Mouse (Mus musculus) mouse trophoblast stem cell (cell line): ENCODE results near the gene Usp33.
"Not testable (repeated sequence)": the region's sequence is repeated elsewhere in the genome, so short reads cannot be mapped to it uniquely, and the experiment has no call there.

ENCODE experiments used
- in situ Hi-C, 2 experiments: fragments of 300-500 bp; cut with MseI, MboI; formaldehyde crosslinking; loops; 2 replicates in 1 of 2; 3 replicates in 1 of 2; pipeline ENCODE4 v1.15.1; 2025

The Usp33 gene

DNA sequence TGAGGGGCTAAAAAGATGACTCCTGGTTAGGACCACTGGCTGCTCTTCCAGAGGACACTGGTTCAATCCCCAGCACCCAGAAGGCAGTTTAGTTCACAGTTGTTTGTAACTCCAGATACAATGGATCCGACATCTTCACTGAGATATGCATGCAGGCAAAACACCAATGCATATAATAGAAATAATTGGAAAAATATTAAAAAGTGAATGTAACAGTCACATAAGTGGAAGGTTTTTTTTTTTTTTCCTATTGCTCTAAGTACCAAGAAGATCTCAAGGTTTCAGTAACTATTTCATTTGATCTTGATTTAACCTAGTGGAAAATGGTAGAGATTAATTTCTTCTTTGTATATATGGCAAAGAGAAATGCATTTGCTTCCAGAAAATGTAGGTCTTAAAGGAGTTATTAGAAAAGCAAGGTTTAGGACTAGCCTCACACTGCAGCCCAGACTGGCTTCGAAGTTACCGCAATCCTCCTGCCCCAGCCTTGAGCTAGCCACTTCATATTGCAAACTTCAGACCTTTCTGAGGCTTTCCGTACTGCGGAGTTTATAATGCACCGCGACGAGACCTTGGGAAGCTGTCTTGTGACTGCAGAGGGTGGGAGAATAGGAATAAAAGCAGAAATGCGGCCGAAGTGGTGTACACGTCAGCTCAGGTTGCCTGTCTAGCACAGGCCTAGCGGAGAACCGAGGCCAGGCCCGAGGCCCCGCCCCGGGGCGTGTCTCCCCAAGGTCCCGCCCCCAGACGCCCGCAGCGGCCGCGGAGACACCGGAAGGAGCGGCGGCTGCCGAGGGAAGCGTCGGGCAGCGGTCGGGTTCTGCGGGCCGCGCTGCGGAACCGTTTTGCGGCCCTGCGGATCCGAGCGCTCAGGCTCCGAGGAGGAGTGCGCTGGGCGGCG, at the start of gene Usp33:
TSS of gene Usp33 (plus strand) at position 747 of the 901 bp plus-strand sequence.
- in situ Hi-C loops, result no loop called here

DNA sequence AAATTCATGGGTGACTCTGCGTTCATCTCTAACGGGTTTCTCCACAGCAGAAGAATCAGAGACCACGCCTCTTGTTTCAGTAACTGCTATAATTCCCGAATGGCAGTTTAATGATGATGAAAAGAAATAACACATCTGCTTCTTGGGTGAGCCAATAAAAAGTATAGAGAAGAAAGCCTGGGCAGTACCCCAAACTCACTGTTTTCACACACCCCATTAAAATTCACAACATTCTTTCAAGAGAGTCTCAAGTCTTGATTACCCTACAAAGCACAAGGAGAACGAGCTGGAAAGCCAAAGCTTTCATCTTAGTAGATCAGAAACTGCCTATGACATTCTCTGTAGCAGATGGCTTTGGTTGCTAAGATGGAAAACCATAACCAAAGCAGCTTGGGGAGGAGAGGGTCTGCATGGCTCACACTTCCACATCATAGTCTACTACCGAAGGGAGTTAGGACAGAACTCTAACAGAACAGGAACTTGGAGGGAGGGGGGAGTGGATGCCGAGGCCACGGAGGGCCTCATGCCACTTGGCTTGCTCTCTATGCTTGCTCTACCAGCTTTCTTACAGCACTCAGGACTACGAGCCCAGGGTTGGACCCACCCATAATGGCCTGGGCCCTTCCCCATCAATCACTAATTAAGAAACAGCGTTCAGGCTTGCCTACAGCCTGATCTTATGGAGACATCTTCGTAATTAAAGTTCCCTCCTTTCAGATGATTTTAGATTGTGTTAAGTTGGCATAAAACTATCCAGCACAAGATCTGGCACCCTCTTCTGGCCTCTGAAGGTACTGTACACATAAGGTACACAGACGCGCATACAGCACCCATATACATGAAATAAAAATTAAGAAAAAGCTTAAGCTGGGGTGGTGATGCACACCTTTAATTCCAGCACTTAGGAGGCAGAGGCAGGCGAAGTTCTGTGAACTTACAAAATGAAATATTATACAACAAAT, 45.6 kb upstream of the Usp33 start:
- in situ Hi-C loops, result no loop called here

DNA sequence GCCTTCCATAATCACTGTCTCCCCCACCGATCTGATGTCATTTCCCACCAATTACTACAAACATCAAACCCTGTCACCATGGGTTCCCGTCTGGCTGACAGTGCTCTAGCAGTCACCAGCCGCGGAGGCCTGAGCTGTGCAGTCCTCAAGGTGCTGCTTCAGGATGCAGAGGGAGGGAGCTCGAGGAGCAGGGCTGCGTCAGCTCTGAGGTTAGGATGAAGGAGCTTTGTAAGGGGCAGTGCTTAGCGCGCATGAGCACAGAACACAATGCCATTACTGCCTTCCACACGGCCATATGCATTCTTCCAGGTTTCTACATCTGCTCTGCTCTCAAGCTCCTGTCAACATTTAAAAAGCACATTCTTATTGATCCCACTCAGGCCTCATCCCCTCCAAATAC, 43.3 kb upstream of the Usp33 start:
- in situ Hi-C loops, result no loop called here

DNA sequence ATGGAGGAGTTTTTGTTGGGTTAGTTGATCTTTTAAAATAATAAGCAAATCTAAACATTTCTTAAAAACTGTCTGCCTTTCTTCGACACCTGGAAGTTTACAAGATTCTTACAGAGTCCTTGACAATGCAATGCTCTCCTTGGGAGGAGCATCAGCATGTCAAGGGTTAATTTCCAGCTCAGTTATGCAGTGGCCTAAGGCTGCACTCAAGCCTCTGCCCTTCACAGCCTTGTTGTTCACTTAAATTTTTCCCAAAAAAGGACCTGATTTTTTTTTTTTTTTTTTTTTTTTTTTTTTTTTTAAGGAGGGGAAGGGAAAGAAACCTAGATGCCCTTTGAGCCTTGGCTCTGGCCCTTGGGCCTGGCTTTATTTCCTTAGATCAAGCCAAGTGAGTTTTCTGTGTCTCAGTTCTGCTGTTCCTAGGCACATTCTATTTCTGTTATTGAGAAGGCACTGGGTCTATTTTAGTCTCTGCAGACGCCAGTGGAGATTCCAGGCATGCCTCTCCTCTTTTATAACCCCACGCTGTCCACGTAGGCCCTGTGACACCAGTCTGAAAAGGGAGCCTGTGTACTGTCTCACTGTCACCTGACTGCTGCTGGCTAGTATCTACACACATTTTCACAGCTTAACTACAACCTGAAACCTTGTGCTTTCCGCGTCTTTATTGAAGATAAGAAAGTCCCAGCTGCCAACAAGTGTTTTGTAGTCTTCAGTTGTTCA, 42.0 kb upstream of the Usp33 start:
- in situ Hi-C loops, result no loop called here

DNA sequence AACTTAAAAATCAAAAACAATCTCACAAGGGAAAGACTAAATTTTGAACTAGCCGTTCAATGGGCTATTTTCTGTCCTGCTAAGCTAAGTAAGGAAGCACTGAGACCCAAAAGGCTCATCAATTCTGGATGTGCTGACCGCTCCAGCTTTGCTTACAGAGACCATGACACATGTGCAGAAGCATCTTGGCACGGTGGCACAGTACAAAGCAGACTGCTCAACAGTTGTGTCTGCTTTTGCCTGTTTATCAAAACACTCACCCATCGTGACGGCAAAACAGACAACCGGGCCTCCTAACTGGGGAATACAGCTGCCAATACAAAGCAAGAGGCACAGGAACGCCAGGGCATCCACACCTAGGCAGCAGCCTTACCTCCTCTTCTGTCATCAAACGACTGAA, 41.2 kb upstream of the Usp33 start:
- in situ Hi-C loops, result no loop called here

DNA sequence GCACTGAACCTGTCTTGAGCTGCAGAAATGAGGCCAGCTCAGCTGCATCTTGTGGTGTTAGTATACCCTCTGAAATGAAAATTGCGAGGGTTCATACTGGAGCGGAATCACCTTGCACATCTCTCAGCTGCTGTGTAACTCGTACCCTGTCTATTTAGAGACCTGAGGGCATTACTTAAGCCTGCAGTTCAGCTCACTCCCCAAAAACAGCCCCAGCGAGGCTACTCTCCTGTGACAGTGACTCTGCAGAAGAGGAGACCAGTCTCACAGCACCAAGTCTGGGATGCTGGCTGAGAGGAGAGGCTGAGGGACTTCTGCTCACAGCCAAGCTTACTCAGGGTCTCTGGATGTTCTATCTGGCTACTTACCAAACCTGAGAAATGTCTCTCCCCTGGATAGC, 40.3 kb upstream of the Usp33 start:
- in situ Hi-C loops, result no loop called here

DNA sequence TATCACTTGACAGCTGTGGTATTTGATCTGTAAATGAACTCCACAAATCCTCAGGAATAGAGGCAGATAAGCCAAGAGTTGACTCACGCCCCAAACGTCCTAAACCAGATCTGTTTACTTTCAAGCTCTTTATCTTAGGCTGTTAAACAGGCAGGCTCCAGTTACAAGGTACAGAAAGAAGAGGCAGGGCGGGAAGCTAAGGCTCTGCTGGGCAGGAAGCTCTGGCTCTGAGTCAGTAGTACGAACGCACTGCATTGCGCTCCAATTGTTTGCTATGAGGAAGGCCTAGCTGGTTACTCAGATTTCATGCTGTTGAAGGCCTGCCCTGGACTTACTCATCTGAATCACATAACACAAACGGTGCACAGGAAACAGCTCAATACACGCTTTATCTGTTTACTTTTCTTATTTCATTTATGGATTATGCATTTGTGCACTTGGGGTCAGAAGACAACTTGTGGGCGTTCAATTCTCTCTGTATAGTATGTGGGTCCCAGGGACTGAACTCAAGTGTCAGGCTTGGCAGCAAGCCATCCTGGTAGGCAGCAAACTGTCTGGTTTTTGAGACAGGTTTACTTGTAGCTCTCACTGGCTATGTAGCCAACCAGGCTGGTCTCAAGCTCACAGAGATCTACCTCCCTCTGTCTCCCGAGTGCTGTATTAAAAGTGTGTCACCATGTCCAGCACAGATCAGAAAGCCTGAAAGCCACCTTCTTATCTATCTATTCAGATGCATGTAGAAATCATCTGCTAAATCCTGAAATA, 37.6 kb upstream of the Usp33 start:
- in situ Hi-C loops, result no loop called here

DNA sequence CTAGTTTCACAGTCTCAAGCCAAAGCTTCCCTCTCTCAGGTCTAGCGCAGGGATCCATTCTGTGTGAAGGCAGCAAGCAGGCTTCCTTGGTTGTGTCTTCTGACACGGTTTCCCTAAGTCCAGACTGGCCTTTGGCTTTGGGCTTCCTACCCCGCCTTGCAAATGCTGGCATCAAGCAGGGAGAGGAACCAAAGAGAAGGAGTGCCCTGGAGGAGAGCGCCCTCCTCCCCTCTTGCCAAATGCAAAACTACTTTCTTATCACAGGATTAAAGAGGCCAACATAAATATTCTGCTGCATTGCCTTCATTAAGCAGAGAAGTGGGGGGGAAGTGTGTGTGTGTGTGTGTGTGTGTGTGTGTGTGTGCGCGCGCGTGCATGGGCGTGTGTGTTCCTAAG, 37.0 kb upstream of the Usp33 start:
- in situ Hi-C loops, result no loop called here

DNA sequence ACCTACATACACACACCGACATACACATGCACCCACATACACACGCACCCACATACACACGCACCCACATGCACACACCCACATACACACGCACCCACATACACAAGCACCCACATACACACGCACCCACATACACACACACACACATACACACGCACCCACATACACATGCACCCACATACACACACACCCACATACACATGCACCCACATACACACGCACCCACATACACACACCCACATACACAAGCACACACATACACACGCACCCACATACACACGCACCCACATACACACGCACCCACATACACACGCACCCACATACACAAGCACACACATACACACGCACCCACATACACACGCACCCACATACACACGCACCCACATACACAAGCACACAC, 31.6 kb upstream of the Usp33 start:
- in situ Hi-C loops, result not testable (repeated sequence)

DNA sequence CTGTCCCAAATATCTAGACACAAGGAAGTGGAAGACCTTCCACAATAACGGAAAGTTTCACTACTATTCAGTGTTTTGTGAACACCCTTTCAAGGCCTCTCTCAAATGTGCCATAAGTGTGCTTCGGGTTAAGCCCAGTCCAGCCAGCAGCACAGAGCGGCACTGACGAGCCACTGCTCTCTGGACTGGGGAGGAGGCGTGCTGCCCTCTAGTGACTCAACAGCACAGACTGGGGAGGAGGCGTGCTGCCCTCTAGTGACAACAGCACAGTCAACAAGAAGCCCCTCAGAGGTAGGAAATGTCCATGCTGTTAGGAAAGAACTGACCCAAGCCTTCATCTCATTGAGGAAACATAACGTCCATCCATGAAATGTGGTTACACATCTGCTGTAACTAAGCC, 30.7 kb upstream of the Usp33 start:
- in situ Hi-C loops, result no loop called here

DNA sequence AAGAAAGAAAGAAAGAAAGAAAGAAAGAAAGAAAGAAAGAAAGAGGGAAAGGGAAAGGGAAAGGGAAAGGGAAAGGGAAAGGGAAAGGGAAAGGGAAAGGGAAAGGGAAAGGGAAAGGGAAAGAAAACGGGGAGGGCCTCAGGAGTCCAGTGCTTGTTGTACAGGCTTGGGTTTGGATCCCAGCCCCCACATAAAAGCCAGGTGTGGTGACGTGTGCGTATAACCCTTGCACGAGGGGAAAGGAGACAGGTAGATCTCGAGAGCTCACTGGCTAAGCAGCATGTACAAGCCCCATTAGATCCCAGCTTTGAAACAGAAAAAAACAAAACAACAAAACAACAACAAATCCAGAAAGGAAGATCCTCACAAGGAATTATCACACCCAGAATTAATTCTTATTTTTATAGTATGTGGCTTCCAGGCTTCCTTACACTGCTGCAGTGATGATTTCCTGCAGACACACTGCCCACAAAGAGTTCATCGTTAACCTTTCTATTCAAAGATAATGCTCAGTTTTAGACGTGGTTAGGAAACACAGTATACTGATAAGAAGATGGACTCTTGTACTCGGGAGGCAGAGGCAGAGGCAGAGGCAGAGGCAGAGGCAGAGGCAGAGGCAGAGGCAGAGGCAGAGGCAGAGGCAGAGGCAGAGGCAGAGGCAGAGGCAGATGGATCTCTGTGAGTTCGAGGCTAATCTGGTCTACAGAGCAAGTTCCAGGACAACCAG, 29.7 kb upstream of the Usp33 start:
- in situ Hi-C loops, result not testable (repeated sequence)

DNA sequence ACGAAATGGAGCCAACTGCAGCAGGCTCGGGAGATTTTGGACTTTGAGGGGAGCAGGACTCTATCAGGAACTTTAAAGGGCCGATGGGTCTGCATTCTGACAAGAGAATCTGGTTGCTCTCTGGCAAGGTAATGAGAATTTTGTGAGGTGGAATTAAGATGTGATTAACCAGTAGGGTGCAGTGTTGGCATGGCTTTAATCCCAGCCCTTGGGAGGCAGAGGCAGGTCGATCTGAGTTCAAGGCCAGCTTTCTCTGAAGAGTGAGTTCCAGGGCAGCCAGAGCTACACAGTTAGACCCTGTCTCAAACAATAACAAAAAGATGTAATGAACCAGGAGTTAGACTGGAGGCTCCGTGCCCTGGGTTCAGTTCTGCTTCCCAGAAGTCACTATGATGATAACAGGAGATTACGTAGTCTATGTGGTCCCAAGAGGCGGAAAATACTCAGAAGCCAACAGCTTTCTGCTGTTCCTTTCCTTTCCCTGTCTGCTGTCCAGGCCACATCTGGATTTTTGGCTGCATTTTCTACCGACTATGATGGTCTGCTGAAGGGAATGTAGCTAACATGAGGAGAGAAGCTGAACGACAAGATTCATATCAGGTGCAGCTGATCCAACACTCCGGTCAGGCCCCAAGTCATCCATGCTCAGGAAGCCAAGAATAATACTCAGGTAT, 25.2 kb upstream of the Usp33 start:
- in situ Hi-C loops, result no loop called here

DNA sequence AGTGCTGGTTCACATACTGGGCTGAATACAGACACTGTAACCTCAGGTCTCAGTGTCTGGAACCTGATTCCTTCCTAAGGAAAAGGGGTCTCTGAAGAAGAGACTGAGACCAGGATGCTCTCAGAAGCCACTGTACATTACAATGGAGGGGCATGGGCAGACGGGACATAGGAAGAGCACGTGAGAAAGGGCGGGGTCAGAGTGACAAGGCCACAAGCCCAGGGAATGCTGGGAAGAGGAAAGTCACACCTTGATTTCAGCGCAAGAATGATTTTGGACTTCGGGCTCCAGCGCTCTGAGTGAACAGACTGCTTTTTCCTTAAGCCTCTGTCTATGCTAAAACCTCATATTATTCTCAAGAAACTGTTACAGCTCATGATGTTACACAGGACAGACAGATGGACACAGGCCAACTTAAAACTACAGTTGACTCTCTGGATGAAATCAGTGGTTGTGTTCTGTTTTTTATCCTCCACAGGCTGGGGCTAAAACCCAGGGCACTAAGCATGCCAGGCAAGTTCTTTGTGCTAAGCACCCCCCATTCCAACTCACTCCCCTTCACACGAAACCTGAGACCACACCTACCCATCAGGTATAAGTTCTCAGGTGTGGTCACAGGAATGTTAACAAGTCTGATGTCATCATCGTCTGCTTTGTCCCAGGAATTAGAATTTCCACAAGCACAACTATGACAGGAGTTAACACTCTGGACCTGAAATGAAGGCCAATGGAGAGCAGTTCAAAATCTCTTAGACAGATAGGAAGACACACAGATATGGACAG, 24.3 kb upstream of the Usp33 start:
- in situ Hi-C loops, result no loop called here

DNA sequence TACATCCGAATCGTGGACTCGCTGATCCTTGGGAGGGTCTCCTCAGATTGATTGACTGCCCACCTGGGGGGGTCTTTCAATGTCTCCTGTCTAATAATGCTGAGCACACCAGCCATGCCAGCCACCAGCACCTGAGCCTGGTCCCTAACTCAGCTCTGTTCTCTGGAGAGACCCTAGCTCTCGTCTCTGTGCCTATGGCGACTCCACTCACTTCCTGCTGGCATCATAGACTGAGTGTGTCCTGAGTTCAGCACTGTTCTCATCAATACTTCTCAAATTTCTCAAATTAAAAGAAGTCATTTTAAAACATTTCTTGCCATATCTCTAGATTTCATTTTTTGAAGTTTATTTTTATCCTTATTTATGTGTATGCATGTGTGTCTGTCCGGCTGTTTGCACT, 14.2 kb upstream of the Usp33 start:
- in situ Hi-C loops, result no loop called here

DNA sequence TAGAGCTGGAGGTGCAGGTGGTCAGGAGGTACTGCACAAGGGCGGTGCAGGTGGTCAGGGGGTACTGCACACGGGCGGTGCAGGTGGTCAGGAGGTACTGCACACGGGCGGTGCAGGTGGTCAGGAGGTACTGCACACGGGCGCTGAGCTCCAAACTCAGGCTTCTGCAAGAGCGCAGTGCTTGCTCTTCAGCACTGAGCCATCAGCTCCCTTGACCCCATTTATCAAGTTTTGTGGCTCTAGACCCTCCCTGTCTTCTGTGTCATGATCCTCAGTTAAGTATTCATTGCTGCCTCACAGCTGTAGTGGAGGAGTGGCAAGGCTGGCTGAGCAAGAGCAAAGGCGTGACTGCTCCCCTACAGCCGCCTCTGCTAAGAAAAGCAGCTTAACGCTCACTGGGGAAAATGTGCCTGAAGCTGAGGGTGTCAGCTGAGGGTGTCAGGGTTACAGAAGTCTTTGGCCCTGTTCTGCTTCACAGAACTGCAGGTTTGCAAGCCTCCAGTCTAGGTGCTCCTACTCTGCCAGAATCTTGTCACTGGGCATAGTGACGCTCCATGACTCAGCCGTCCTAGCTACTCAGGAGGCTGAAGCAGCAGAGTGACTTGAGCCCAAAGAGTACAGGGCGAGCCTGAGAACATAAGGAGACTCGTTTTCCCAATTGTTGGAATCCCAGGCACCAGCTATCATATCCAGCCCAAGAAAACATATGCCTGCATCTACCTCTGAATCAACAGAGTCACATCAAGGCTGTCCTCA, 13.6 kb upstream of the Usp33 start:
- in situ Hi-C loops, result no loop called here

DNA sequence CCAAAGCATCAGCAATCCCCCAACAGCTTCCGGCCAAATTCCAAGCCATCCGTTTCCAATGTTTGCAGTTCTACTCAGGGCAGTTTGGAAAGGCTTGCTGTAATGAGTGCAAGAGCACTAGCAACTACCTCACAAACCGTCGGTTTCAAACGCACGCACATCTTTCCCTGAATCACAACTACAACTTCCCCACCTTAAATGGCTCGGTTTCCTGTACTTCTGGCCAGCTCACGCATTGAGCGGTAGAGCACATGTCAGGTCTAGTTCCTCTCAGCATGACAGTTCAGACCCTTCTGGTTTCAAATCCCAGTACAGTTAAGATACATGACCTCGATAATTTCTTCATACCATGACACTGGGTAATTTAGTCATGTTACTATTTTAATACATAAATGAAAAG, 12.6 kb upstream of the Usp33 start:
- in situ Hi-C loops, result no loop called here

DNA sequence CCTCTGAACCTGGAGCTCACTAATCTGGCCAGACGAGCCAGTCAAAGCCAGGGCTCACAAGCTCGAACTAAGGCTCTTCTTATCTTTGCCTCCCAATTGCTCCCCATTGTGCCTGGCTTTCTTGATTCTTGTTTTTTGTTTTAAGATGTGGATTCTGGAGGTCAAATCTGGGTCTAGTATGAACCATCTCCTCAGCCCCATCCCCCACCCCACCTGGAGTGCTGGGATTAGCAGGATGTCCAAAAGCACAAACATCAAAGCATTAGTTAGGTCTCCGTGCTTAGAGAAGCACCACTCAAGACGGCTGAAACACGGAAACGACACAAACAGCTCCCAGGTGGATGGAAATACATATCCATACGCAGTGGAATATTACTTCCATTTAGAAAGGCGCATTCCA, 10.2 kb upstream of the Usp33 start:
- in situ Hi-C loops, result no loop called here

DNA sequence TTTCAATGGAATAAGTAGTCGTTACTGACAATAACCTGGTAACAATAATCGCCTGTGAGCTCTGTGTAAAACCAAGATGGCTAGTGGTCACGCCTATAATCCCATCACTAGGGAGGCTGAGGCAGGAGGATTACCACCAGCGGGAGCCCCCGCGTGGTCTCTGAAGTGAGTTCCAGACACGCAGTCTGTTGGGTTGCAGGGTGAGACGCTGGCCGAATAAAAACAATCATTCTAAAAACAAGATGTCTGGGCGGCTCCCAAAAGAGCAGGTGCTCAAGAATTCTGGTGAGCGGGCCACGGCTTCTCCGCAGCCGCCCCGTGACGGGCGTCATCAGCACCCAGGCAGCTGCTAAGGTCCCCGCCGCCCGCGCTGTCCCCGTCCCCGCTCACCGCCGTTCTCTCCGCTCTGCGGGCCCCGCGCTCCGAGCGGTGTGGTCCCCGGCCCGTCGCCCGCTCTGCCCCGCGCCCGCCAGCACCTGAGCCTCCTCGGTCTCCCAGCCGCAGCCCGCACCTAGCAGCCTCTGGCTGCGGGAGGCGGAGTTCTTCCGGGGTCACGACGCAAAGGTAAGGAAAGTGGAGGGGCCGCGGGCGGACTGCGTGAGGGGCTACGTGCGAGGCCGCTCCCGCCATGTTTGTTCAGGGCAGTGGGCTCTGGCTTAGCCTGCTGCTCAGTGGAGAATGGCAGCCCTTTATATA, 6.3 kb upstream of the Usp33 start, which contains the start of gene Miga1:
TSS of gene Miga1 (minus strand) at position 546 of the 696 bp plus-strand sequence.
- in situ Hi-C loops, result no loop called here
